Mouse (Mus musculus): ENCODE measurements around the gene Hspa4l.

Gene Hspa4l

DNA sequence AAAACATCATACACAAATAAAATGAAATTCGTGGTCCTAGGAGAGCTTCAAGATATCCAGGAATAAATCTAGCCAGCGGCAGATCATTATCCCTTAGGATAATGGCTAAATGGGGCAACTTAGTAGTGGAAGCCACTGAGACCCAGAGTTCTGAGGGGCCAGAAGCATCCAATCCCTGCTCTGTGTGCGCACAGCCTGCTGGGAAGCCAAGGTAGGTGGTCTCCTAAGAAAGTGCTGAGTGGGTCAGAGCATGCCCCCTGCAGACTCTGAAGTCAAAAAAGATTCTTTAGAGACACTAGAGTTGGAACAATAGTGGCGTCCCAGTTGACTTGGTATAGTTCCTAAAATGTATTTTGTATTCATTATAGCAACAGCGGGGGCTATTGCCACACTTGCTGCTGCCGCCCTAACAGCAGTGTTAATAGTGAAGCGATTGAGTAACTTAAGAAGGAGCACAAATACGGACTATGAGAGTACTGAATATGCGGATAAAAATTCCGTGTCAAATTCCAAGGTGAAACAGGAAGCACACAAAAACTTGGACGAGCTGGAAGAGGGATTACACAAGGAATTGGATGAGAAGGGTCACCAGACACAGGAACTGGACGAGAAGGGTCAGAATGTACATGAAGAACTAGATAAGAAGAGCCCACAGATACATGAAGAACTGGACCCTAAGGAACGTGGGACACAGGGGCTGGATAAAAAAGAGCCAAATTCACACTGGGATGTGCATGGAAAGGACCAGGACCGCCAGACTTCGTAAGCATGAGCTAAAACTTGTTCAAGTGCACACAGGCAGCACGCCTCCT lies at the start of gene Hspa4l:
TSS of gene Hspa4l (plus strand) at position 472 of the 812 bp plus-strand sequence.
- DNase-seq, result peak in 1 of 2 experiments; percentile 27

DNA sequence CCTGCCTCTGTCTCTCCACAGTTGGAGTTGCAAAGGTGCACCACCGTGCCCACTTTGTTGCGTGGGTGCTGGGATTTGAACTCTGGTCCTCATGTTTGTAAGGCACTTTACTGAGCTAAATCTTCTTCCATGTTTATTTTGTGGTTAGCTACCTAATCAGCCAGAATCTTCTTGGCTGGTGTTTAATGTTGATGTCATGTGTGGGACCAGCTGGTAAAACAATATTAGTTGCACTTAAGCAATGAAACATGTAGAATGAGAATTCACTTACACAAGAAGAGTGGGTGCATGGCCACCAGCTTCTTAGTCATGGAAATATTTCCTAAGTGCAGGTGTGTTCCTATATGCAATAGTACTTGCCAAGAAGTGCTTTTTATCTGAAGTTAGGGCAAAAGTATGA lies 49.1 kb upstream of the Hspa4l start:
- DNase-seq, result no peak

DNA sequence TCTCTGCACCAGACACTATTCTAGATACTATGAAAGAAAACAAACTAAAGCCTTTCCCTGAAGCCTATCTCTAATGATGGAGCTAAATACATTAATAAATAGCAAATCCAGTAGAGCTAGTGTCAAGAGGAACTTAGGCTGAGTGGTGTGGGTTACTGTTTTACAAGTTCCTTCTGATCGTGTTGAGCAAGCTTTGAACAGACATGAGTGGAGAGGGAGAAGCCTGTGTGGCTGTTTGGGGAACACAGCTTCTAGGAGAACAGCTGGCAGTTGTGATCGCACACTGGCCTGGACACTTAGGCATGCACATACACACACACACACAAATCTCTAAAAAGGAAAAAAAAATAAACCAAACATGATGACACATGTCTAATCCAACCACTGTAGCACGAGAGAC lies 45.5 kb upstream of the Hspa4l start:
- DNase-seq, result no peak

DNA sequence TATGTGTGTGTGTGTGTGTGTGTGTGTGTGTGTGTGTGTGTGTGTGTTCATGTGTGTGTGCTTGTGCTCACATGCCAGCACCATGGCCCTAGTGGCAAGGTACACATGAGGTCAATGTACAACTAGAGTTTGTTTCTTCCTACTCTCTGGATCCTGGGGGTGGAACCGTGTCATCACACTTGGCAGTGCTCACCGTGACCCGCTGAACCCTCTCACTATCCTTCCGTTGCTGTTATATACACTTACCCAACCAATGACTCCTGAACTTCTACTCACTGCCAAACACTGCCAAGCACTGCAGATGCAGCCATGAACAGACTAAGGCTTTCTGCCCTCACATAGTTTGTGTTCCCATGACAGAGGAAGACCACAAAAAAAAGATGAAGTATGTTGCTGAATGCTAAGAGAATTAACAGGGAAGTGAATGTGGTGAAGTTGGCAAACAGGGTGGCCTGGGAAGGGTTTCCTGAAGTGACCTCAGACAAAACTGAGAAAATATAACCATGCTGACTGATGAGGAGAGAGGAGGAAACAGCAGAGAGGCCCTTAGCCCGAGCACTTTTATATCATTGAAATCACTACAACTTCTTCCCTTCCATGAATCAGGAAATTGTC lies 39.4 kb upstream of the Hspa4l start:
- DNase-seq, result peak; percentile 32 to 50

DNA sequence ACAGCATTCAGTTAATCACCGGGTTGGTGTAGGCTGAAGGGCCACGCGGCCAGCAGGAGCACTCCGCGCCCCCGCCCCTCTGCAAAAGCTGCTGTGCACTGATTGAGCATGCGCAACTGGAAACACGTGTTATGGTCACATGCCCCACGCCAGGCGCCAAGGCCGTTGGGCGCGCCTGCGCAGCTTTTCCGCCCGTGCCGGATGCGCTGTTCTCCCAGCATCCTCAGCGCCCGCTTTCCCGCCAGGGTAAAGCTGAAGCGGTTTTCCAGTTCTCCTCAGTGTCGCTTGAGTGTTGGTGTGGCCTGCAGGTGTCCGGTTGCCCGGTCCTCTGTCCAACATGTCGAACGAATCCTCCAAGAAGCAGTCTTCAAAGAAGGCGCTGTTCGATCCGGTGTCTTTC lies 35.6 kb upstream of the Hspa4l start, which contains the start of gene Slc25a31:
TSS of gene Slc25a31 (plus strand) at position 201 of the 400 bp plus-strand sequence.
- DNase-seq, result no peak

DNA sequence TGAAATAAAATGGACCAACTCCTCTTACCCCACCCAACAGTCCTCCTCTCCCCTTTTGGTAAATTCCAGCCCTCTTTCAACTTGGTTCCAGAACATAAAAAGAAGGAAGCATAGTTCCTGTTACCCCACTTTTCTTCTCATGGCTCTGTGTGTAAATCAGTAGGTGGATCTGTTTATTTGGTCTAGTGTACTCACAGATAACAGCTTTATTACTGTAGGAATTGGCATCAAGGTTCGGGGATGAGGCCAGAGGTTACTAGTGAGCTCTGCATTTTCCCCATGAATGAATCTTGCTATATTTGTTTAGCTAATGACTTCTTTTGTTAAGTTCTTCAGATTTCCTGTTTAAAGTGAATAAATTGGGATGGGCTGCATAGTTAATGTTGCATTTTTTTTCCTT lies 28.2 kb upstream of the Hspa4l start:
- DNase-seq, result no peak

DNA sequence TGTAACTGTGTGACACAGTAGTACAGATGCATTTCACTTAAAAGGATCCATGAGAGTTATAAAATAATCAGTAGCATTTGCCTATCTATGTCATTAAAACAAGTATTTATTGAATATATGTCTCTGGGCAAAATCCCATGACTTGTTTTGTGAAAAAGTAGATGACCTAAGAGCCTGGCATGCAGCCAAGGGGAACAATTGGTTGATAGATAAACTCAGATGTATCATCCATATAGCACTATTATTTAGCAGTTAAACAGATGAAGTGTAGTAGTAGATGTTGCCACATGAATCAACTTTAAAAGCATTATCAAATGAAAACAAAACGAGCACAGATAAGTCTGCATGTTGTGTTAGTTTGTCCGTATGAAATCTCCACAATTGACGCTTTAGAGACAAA lies 25.3 kb upstream of the Hspa4l start:
- DNase-seq, result no peak

DNA sequence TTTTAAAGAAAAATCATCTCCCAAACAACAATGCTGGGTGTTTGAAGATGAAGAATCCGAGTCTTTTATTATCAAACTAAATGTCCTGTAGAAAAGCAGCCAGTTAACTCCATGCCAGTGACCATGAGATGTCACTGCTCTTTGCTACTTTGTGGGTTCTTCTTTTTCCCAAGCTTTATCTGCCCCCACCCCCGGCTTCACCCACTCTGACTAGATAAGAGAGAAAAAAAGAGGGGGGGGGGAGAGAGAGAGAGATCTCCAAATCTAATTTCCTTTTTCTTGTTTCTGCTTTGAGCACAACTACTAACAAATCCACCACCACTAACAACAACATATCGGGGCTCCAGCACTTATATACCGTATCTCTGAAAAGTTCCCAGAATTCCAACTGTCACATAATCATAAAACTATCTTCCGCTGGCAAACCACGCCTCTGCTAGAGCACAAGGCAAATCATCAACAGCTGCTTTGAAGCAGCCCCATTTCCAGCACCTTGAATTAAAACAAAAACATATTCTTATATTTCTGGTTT lies 5.8 kb upstream of the Hspa4l start:
- DNase-seq, result no peak

DNA sequence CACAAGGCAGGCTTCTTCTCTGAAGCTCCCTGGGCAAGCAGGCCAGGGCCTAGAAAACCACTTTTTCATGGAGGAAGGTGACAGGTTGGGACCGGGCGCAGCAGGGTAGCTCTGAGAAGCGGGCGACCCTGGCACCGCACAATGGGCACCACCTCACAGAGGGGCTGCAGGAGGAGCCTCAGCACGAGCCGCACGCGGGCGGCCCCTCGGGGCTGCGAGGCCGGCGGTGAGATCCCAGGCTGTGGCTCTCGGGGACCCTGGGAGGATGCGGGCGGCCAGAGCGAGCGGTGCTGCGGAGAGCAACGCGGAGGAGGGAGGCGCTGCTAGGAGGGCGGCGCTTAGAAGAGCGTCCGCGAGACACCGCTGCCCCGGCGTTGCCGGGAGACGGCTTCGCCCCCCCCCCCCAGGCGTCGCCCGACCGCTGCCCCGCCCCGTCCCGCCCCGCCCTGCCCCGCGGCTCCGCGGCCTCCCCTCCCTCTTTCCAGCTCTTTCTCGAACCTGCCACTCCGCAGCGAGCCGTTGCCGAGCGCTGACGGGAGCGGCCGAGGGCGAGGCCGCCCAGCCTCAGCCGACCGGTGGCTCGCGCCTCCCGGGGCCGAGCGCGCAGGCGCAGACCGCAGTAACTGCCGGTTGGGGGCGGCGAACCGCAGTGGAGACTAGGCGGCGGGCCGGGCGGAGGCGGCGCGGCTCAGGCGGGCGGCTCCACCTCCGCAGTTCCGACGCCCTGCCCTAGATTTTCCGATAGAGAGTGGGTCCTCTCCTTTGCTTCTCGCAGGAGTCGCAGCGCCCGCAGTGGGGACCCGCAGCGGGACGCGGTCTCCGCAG lies 753 bp downstream of the Hspa4l start:
- peak; percentile 90 to 91 for DNase-seq

DNA sequence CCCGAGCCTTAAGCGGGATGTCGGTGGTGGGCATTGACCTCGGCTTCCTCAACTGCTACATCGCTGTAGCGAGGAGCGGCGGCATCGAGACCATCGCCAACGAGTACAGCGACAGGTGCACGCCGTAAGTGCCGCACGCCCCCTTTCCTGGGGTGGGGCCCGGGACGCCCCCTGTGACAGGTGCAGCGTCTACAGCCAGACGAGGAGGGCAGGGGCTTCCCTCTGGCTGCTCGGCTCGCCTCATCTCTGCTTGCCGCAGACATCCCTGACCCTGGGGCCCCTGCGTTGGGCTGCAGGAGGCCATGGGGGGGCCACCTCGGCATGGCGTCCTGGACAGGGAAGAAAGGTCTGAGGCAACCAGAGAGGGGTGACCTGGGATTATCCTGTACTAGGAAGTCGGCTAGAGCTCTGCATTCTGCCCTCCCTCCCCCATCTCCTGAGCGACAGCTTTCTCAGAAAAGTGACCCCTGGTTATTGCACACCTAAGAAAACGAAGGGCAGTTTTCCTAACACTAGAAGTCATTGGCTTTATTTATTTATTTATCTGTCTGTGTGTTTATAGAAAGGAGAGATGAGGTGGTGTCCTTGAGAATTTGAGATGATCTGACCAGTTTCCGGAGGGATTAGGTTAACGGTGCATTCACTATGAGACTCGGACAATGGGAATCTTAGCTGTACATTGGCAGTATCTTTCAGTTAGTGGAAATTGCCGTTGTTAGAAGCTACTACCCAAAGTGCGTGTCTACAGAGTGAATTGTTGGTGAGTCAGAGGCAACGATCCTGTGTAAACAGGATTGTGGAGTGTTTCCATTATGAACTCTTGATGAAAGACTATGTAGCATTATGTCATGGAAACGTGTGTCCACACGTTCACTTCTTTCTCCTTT lies 1.6 kb downstream of the Hspa4l start:
- no peak for DNase-seq

DNA sequence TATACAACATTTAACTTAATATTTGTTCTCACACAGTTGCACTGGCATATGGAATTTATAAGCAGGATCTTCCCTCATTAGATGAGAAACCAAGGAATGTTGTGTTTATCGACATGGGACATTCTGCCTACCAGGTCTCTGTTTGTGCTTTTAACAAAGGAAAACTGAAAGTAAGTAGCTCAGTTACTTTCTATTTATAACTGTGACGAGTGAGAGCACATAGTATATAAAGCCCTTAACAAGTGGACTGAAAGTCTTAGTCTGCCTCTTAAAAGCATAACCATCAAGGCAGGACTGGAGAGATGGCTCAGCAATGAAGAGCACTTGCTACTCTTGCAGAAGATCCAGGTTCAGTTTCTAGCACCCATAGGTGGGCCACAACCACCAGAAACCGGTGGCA lies 16.5 kb downstream of the Hspa4l start:
- DNase-seq, result no peak

DNA sequence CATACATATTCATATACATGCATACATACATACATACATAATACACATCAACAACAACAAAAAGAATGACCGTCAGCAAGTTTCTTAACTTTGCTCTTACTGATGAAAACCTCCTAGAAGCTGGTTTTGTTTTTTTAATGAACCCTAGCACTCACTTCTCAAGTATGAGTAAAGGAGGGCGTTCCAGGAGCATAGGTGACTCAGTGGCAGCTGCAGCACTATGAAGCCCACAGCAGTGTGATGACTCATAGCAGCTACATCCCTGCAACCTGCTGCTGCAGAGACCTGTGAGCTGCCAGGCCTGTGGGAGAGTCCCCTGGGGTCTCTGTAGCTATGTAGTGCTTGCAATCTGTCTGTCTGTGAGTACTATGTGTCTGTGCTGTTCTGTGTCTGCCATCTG lies 17.0 kb downstream of the Hspa4l start:
- no peak for DNase-seq

DNA sequence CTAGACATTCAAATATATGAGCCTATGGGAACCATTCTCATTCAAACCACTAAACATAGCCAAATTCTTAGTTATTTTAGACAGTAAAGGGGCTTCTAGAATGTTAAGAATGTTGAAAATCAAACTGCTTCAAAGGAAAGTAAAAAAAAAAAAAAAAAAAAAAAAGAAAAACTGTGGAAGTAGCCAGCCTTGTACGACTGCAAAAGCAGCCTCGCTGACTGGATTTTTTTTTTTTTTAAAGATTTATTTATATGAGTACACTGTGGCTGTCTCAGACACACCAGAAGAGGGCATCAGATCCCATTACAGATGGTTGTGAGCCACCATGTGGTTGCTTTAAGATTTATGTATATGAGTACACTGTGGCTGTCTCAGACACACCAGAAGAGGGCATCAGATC lies 49.5 kb downstream of the Hspa4l start:
- DNase-seq, result no peak

DNA sequence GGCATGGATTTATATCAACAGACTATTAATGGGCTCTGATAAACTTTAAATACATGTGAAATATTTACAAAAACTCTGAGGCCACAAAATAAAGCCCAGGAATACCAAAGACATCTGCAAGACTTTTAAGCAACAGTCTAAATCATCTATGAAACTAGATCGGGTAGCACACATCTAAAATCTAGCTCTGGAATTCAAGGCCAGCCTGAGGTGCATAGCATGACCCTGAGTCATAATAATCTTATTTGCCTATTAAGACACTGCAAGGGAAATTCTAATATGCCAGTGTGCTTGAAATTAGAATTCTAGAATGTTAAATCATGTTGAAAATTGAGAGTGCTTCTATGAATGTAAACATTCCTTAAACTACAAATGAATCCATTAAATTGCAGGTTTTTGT lies 53.8 kb downstream of the Hspa4l start:
- DNase-seq, result no peak

DNA sequence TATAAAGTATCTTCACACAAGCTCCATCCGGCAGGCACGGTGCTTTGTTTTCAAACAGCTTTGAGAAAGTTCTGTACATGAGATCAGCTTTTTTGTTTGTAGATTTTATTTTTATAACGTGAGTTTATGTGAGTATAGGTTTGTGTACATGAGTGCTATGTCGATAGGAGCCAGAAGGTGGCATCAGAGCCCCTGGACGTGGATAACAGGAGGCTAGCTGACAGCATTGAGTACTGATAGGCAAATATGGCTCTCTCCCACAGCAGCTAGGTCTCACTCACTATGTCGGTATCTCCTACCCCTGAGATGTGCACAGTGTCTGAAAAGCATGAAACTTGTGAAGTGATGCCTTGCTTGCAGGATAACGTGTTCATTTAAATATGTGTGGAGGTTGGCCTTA lies 54.2 kb downstream of the Hspa4l start:
- peak; percentile 26 to 69 for DNase-seq

DNA sequence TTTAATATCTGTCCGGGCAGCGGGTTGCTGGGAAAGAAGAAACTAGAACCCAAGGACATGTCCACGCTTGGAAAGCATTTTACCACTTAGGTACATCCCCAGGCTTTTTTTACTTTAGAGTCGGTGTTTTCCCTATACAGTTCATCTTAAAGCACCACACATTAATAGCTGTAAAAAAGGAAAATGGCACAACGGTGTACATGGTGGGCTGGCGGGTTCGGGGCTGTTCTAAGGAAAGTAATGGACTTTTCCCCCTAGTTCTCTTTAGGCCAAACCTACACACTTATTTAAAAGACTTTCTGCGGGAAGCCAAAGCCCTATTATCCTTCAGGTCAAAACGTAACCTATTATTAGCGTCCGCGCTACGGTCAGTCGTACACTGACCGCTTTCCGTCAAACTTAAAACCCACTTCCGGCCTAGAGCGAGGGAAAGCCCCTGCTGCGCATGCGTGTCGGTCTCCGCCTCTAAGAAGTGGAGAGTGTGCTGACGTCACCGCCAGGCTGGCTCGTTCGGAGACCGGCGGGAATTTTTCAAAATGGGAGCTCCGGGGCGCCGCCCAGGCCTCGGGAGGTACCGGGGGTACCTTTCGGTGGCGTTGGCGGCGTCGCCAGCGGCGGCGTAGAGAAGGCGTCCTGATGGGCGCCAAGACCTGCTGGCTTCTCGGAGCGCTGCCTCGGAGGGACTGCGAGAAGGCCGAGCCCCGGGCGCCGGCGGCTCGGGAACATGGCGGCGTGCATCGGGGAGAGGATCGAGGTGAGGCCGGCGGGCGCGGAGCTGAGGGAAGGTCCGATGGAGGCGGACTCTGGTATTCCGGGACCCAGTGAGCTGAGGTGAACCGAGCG lies 55.5 kb downstream of the Hspa4l start, which contains the start of gene Plk4:
TSS of gene Plk4 (plus strand) at position 490 of the 843 bp plus-strand sequence.
- DNase-seq, result peak; percentile 96 to 97

DNA sequence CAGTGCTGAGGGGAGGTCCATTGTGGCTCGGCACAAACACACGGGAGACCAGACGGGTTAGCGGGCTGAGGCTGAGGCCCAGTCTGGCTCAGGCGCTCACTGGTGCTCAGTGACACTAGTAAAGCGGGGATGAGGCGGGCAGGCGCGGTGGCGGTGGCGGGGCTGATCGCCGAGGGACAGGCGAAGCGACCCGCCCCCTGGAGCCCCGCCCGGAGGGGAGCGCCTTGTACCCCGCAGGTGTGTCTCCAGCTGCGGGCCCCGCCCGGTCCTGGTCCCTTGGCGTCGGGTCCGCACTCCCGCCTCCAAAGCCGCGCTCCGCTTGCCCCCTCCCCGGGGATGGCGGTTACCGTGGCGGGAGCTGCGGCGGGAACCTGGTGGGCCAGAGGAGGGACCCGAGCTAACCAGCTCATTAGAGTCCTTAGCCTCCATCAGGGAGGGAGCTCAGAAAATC lies 56.1 kb downstream of the Hspa4l start:
- DNase-seq, result peak; percentile 15 to 31

DNA sequence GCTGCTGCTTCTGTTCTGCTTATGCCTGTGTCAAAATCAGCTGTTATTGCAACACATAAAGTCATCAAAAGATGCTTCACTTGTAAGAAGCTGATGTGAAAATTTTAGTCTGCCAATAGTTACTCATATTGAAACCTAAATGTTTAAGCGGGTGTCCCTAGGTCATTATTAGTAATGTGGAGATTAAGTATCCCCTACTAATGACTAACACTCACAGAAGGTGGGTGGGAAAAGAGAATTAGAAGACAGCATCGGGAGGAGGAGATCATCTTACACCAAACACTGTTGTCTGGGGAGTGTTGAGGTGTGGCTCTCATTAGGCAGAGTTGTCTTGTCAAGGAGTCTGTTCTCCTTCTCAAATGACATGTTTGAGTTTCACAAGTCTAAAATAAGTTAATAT lies 62.6 kb downstream of the Hspa4l start:
- no peak for DNase-seq

DNA sequence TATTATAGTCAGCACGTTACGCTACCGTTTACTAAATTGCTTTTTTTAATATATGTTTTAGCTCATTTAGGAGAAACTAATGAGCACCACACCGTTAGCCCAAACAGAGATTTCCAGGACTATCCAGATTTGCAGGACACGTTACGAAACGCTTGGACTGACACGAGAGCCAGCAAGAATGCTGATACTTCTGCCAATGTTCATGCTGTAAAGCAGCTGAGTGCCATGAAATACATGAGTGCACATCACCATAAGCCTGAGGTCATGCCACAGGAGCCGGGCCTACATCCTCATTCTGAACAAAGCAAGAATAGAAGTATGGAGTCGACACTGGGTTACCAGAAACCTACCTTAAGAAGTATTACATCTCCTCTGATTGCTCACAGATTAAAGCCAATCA lies 64.4 kb downstream of the Hspa4l start:
- DNase-seq, result no peak

DNA sequence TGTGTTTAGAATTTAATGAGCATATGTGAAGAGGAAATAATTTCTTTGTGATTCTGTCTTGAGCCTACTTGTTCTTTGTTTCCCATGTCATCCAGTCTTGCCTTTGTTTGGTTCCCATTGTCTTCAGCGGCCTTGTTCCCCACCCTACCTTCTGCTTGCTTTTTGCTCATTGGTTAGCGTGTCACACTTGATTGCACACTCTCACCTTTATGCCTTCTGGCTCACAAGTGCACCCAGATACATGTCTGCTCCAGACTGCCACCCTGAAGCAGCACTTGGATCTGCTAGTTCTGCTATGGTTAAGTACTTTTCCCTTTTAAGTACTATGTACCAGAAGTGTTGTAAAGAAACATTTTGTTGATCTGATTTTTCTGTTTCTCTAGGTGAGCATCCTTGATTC lies 65.6 kb downstream of the Hspa4l start:
- DNase-seq, result no peak

DNA sequence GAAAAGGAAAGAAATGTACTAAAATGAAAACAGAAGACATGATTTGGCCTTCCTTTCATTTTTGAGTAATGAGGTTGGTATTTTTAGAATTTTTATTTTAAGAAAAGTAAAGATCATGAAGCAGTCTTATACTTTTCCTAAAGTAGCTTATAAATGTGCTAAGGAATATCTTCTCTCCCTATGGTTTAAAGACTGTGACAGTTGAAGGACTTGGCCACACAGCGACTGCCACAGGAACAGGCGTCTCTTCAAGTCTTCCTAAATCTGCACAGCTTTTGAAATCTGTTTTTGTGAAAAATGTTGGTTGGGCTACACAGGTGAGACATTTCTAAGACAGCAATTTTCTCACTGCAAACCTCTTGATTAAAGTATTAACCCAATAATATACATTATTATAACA lies 69.0 kb downstream of the Hspa4l start:
- no peak for DNase-seq
